Mouse (Mus musculus): ENCODE data around the gene Ccr2. TPM values are rescaled to one million over a fixed set of nuclear protein-coding genes. Genes with fewer than 3 reads are reported as not detected.

The Ccr2 gene
- total and polyA plus RNA-seq, 2 experiments from 2014 or later = 0.07 to 0.10 TPM

GRCm38 (mm10) chr9:124103199-124103598 is 1.4 kb downstream of the Ccr2 start:
- no peaks in the 10 kb centered on the region for H3K36me3 ChIP-seq (ENCODE audit: insufficient read depth)
- TF ChIP-seq CTCF (IDR thresholded peaks at IDR 0.05; ENCODE audit: low read depth) = no peak
- H3K4me2 ChIP-seq (ENCODE audit: low read depth) = no peak overlapping the region
- no peaks in the 10 kb centered on the region for H3K9me3 ChIP-seq (ENCODE audit: low read length)
- no peak overlapping the region for H3K27ac ChIP-seq (ENCODE audit: low read depth, low read length)
- no peaks in the 10 kb centered on the region for H3K27me3 ChIP-seq (ENCODE audit: insufficient read depth, low read length)
- no peak overlapping the region for H3K4me3 ChIP-seq (ENCODE audit: low read depth, low read length)
- H3K9ac ChIP-seq = no peak overlapping the region
- 85% methylated on average over 1 of the region's 1 CpGs for WGBS
- no peaks in the 10 kb centered on the region for H3K4me1 ChIP-seq (ENCODE audit: insufficient read depth)
- no peak for ATAC-seq
- DNase-seq = no peak

GRCm38 (mm10) chr9:124105196-124105595 is 3.4 kb downstream of the Ccr2 start:
- no peaks in the 10 kb centered on the region for H3K9me3 ChIP-seq (ENCODE audit: low read length)
- no peak for TF ChIP-seq CTCF (IDR thresholded peaks at IDR 0.05; ENCODE audit: low read depth)
- no peaks in the 10 kb centered on the region for H3K27me3 ChIP-seq (ENCODE audit: insufficient read depth, low read length)
- H3K9ac ChIP-seq = no peak overlapping the region
- no peak overlapping the region for H3K27ac ChIP-seq (ENCODE audit: low read depth, low read length)
- no peak overlapping the region for H3K4me2 ChIP-seq (ENCODE audit: low read depth)
- ATAC-seq = no peak
- no peak overlapping the region for H3K4me3 ChIP-seq (ENCODE audit: low read depth, low read length)
- no peaks in the 10 kb centered on the region for H3K4me1 ChIP-seq (ENCODE audit: insufficient read depth)
- no peak for DNase-seq
- no peaks in the 10 kb centered on the region for H3K36me3 ChIP-seq (ENCODE audit: insufficient read depth)

GRCm38 (mm10) chr9:124107232-124107631 is 5.5 kb downstream of the Ccr2 start:
- H3K4me1 ChIP-seq (ENCODE audit: insufficient read depth) = no peaks in the 10 kb centered on the region
- H3K27ac ChIP-seq (ENCODE audit: low read depth, low read length) = no peak overlapping the region
- H3K4me3 ChIP-seq (ENCODE audit: low read depth, low read length) = no peak overlapping the region
- no peak for ATAC-seq
- no peaks in the 10 kb centered on the region for H3K9me3 ChIP-seq (ENCODE audit: low read length)
- H3K9ac ChIP-seq = no peak overlapping the region
- H3K4me2 ChIP-seq (ENCODE audit: low read depth) = no peak overlapping the region
- H3K36me3 ChIP-seq (ENCODE audit: insufficient read depth) = no peaks in the 10 kb centered on the region
- H3K27me3 ChIP-seq (ENCODE audit: insufficient read depth, low read length) = no peaks in the 10 kb centered on the region
- DNase-seq = no peak
- no peak for TF ChIP-seq CTCF (IDR thresholded peaks at IDR 0.05; ENCODE audit: low read depth)

- no peak overlapping the region for H3K9ac ChIP-seq
- no peak overlapping the region for H3K4me3 ChIP-seq (ENCODE audit: low read depth, low read length)
- no peak for TF ChIP-seq CTCF (IDR thresholded peaks at IDR 0.05; ENCODE audit: low read depth)
- H3K9me3 ChIP-seq (ENCODE audit: low read length) = no peaks in the 10 kb centered on the region
- H3K36me3 ChIP-seq (ENCODE audit: insufficient read depth) = no peaks in the 10 kb centered on the region
- 69% methylated on average over 2 of the region's 2 CpGs for WGBS
- no peaks in the 10 kb centered on the region for H3K4me1 ChIP-seq (ENCODE audit: insufficient read depth)
- no peak for DNase-seq
- no peak for ATAC-seq
- H3K27ac ChIP-seq (ENCODE audit: low read depth, low read length) = no peak overlapping the region
- no peaks in the 10 kb centered on the region for H3K27me3 ChIP-seq (ENCODE audit: insufficient read depth, low read length)
- H3K4me2 ChIP-seq (ENCODE audit: low read depth) = no peak overlapping the region
These were observed 6.8 kb downstream of the Ccr2 start for GRCm38 (mm10) chr9:124108356-124109127.

- no peaks in the 10 kb centered on the region for H3K36me3 ChIP-seq (ENCODE audit: insufficient read depth)
- no peaks in the 10 kb centered on the region for H3K27me3 ChIP-seq (ENCODE audit: insufficient read depth, low read length)
- H3K4me2 ChIP-seq (ENCODE audit: low read depth) = no peak overlapping the region
- 82% methylated on average over 1 of the region's 1 CpGs for WGBS
- H3K4me1 ChIP-seq (ENCODE audit: insufficient read depth) = no peaks in the 10 kb centered on the region
- H3K9me3 ChIP-seq (ENCODE audit: low read length) = no peaks in the 10 kb centered on the region
- H3K4me3 ChIP-seq (ENCODE audit: low read depth, low read length) = no peak overlapping the region
- no peak overlapping the region for H3K27ac ChIP-seq (ENCODE audit: low read depth, low read length)
- H3K9ac ChIP-seq = no peak overlapping the region
- no peak for ATAC-seq
- TF ChIP-seq CTCF (IDR thresholded peaks at IDR 0.05; ENCODE audit: low read depth) = no peak
- no peak for DNase-seq
These were observed 10.2 kb downstream of the Ccr2 start for GRCm38 (mm10) chr9:124111997-124112396.

GRCm38 (mm10) chr9:124112591-124113239 is 11.0 kb downstream of the Ccr2 start:
- no peak overlapping the region for H3K4me2 ChIP-seq (ENCODE audit: low read depth)
- no peaks in the 10 kb centered on the region for H3K9me3 ChIP-seq (ENCODE audit: low read length)
- no peaks in the 10 kb centered on the region for H3K27me3 ChIP-seq (ENCODE audit: insufficient read depth, low read length)
- TF ChIP-seq CTCF (IDR thresholded peaks at IDR 0.05; ENCODE audit: low read depth) = no peak
- H3K4me1 ChIP-seq (ENCODE audit: insufficient read depth) = no peaks in the 10 kb centered on the region
- H3K4me3 ChIP-seq (ENCODE audit: low read depth, low read length) = no peak overlapping the region
- H3K9ac ChIP-seq = no peak overlapping the region
- WGBS = 95% methylated on average over 1 of the region's 1 CpGs
- ATAC-seq = no peak
- no peak overlapping the region for H3K27ac ChIP-seq (ENCODE audit: low read depth, low read length)
- H3K36me3 ChIP-seq (ENCODE audit: insufficient read depth) = no peaks in the 10 kb centered on the region
- DNase-seq = no peak

- no peaks in the 10 kb centered on the region for H3K27me3 ChIP-seq (ENCODE audit: insufficient read depth, low read length)
- H3K4me2 ChIP-seq (ENCODE audit: low read depth) = no peak overlapping the region
- H3K4me3 ChIP-seq (ENCODE audit: low read depth, low read length) = no peak overlapping the region
- no peaks in the 10 kb centered on the region for H3K4me1 ChIP-seq (ENCODE audit: insufficient read depth)
- H3K36me3 ChIP-seq (ENCODE audit: insufficient read depth) = no peaks in the 10 kb centered on the region
- DNase-seq (no peak), ATAC-seq (no peak)
- no peaks in the 10 kb centered on the region for H3K9me3 ChIP-seq (ENCODE audit: low read length)
- no peak overlapping the region for H3K27ac ChIP-seq (ENCODE audit: low read depth, low read length)
- TF ChIP-seq CTCF (IDR thresholded peaks at IDR 0.05; ENCODE audit: low read depth) = no peak
- 79% methylated on average over 1 of the region's 1 CpGs for WGBS
- no peak overlapping the region for H3K9ac ChIP-seq
These were observed 12.0 kb downstream of the Ccr2 start for GRCm38 (mm10) chr9:124113777-124114176.

Measured in forebrain, postnatal 0 days (tissue).